Mouse (Mus musculus): ENCODE results near the gene Bmt2.

Gene Bmt2

DNA sequence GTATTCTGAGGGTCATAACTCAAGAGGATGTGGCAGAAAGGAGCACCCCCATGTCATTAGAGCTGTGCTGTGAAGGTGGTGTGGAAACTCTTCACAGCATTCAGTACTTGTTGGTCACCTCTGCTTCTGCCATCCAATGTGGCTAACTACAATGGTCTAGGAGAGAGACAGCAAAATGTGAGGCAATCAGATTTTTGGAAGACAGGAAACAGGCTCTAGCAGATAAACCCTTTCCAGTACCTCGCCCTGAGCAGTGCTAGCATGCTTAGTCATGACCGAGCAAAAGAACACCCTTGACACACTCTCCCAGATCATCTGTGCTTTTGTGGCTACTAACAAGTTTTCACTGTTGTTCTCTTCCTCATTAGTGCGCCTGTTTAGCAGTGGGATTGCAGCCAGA, 60.7 kb downstream of the Bmt2 start:
- DNase-seq (ENCODE audit: low read depth, low spot score): no peak

GRCm38 (mm10) chr6:13614568-13614967, 63.2 kb downstream of the Bmt2 start:
- DNase-seq (ENCODE audit: low read depth, low spot score): no peak

DNA sequence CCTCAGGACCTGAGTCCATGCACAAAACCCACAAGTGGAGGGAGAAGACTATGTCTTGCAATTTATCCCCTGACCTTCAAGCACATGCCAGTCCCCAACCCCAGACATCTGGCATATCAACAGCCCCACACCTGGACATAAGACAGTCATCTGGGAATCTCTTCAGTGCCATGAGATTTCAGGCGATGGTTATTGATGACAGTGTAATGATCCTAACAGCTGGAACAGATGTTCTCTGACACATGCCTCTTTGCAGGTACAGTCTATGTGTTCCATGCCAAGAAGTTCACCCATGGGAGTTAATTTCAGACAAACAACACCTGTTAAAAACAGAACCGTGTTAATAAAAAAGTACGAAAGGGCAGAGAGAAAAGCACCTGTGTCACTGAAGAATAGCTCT, 64.1 kb downstream of the Bmt2 start:
- DNase-seq (ENCODE audit: low read depth, low spot score): no peak

DNA sequence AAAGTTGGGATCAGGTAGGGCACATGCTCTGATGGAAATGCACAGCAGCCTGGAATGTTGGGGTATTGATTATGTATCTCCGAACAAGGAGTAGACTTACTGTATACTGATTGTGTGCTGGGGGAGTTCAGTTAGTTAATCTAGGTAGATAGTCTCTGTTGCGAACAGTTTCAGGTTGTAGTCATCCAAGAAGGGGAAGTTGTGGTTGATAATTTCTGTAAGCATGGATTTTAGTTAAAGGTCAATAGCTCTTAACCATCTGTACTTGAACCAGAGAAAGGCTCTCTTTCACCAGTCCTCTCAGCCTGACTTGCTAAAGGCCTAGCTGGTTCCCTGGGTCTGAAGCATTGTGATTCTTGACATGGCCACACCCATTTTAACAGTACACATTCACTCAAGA, 66.9 kb downstream of the Bmt2 start:
- DNase-seq (ENCODE audit: low read depth, low spot score): peak; percentile 16

GRCm38 (mm10) chr6:13609353-13610140, 68.2 kb downstream of the Bmt2 start:
- no peak for DNase-seq (ENCODE audit: low read depth, low spot score)

DNA sequence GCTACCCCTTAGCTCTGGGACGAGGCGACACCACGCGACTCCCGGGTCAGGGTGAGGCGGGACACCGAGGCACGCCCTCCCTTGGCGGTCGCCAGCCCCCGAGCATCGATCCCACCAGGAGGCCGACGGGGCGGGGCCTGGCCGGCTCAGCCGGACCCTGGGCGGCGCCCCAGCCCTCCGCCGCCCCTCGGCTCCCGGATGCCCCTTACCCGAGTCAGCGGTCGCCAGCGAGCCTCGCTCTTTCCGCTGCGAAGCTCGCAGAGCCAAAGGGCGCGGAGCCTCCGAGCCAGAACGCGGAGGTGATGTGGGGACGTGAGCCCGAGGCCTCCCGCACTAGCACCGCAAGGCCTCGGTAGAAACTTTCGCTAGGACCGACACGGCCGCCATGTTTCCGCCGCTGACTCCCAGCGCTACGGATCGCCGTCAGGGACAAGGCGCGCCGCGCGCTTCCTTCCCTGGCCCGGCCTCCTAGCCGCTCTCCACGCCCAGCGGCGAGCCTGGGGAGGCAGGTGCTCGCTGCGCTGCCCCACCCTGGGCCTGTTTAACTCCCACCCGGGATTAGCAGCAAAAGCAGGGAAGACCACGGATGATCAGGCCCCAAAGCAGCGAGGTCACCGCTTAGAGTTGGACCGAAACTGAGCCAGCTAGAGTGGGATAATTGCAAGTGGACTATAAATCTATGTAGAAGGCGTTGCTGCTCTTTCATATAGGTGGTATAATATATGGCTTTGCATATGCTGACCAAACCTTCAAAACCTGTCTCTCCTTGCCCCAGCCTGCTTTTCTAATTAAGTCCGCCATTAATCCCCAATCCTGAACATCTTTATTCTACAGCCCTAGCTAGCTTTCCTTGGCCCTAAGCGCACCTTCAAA, 69.9 kb downstream of the Bmt2 start, which contains the start of gene Tmem168:
Tmem168 (minus strand) TSS at position 480 of the 873 bp plus-strand sequence.
- DNase-seq (ENCODE audit: low read depth, low spot score): peak; percentile 84

DNA sequence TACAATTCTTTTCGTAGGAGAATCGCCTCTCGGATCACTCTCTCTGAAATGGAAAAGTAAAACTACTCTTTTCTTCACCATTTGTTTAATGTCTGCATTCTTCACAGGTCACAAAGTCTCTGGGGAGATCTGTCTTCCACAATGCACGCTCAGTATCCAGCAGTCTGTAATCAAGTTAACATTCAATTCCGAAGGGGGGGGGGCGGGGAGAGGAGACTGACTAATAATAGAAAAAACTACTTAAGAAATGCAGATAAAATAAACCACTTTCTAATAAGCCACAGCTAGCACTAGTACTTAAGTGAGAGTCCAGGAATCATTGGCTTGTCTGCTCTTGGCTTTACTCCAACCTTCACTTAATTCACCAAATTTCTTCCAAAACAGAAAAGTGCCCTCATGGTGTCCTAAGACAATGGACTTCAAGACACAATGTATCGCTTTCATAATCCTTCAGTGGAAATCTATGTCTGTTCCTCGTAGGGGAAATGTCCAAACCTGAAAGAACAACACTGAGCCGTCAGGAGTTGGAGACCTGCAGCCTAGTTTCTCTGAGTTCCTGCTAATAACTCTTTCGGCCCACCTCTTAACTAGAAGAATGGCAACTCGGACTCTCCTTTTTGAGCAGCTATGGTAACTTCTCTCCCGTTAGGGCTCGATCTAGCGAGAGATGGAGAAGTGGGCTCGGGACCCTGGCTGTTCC, 70.7 kb downstream of the Bmt2 start:
- DNase-seq (ENCODE audit: low read depth, low spot score): no peak

GRCm38 (mm10) chr6:13606394-13606793, 71.4 kb downstream of the Bmt2 start:
- no peak for DNase-seq (ENCODE audit: low read depth, low spot score)

DNA sequence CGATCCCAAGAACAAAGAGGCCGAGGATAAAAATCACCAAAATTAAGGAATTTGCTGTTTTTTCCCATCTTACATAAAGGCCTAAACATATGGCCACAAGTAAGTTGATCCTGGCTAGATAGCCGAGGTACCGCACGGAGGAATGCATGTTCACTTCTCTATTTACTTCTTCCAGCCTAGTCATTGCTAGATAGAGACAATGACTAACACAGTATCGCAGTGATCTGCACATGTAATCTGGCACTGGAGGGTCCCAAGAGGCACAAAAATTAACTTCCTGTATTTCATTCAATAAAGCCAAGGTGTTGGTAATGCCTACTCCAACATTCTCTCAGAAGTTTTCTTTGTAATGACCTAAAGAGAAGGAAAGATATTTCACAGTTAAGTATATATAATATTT, 74.6 kb downstream of the Bmt2 start:
- DNase-seq (ENCODE audit: low read depth, low spot score): no peak

- DNase-seq (ENCODE audit: low read depth, low spot score): no peak
Observed at GRCm38 (mm10) chr6:13601587-13601986, 76.2 kb downstream of the Bmt2 start.

- DNase-seq (ENCODE audit: low read depth, low spot score): no peak
Observed at GRCm38 (mm10) chr6:13598239-13598923, 79.4 kb downstream of the Bmt2 start.

GRCm38 (mm10) chr6:13592729-13593345, 84.9 kb downstream of the Bmt2 start:
- no peak for DNase-seq (ENCODE audit: low read depth, low spot score)

GRCm38 (mm10) chr6:13586560-13586959, 91.2 kb downstream of the Bmt2 start:
- DNase-seq (ENCODE audit: low read depth, low spot score): no peak

- no peak for DNase-seq (ENCODE audit: low read depth, low spot score)
Observed at GRCm38 (mm10) chr6:13586154-13586553, 91.6 kb downstream of the Bmt2 start.

DNA sequence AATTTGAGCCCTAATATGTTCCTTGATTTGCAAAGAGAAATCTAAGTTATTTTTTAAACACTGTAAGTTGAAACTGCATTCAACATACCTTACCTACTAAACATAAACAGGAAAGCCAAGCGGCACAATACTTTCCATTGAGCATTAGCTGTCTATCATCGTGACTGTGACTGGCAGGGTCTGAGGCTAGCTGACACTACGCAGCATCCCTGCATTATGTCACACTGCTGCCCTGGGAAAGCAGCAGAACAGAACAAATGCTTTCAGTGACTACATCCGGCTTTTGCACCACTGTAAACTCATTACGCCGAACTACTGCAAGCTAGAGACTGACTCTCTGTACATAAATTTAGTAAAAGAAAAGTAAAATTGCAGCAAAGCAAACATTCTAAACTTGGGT, 93.0 kb downstream of the Bmt2 start:
- DNase-seq (ENCODE audit: low read depth, low spot score): no peak

GRCm38 (mm10) chr6:13582075-13582474, 95.7 kb downstream of the Bmt2 start:
- DNase-seq (ENCODE audit: low read depth, low spot score): no peak

Data from ES-CJ7 (cell line).